Mouse (Mus musculus): ENCODE data around the gene Pold1. TPM values are rescaled to one million over a fixed set of nuclear protein-coding genes. Genes with fewer than 3 reads are reported as not detected.

The Pold1 gene
- polyA plus RNA-seq, 1 experiment, result 23.7 TPM

- TF ChIP-seq CTCF (IDR thresholded peaks at IDR 0.05; ENCODE audit: borderline replicate concordance, insufficient read depth, low read length), result no peak
- peak; percentile 40; the same call in 1 of the 2 replicates for TF ChIP-seq POLR2A (IDR thresholded peaks at IDR 0.05; ENCODE audit: low read depth, low read length)
- Histone ChIP-seq H3K4me3 (ENCODE audit: insufficient read depth, low read length) (peak within 1 kb of the TSS; percentile 35), H3K27ac (ENCODE audit: insufficient read depth, low read length) (no peak within 1 kb of the TSS), H3K4me1 (ENCODE audit: control insufficient read depth, insufficient read depth, low read length) (no peaks in the 10 kb centered on the region)
Measured at GRCm38 (mm10) chr7:44590402-44591347, 42.0 kb upstream of the Pold1 start, which contains the start of gene Kcnc3. Gene Kcnc3 (plus strand): TSS chr7:44590664.

- Histone ChIP-seq H3K4me3 (ENCODE audit: insufficient read depth, low read length) (no peak overlapping the region), H3K27ac (ENCODE audit: insufficient read depth, low read length) (no peak overlapping the region), H3K4me1 (ENCODE audit: control insufficient read depth, insufficient read depth, low read length) (no peaks in the 10 kb centered on the region)
- TF ChIP-seq POLR2A (IDR thresholded peaks at IDR 0.05; ENCODE audit: low read depth, low read length) (no peak), CTCF (IDR thresholded peaks at IDR 0.05; ENCODE audit: borderline replicate concordance, insufficient read depth, low read length) (no peak)
Measured at GRCm38 (mm10) chr7:44589946-44590345, 41.3 kb upstream of the Pold1 start.

DNA sequence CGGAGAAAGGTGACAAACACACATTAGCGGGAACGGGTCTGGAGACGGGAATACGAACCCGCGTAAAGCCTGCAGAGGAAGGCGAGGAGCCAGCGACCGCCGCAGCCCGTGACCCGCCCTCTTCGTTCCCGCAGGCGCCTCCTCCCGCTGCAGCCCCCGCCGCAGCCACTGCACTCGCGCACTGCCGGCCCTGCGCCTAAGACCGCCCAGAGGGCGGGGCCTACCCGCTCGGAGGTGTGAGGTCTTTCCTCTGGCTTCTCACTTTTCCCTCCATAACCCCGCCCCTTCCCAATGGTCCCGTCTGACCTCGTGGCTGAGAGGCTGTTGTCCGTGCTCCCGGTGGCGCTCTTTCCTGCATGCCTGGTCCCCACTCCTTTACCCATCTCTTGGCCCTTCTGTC is 40.5 kb upstream of the Pold1 start:
- Histone ChIP-seq H3K27ac (ENCODE audit: insufficient read depth, low read length) (no peak overlapping the region), H3K4me3 (ENCODE audit: insufficient read depth, low read length) (no peak overlapping the region), H3K4me1 (ENCODE audit: control insufficient read depth, insufficient read depth, low read length) (no peaks in the 10 kb centered on the region)
- TF ChIP-seq CTCF (IDR thresholded peaks at IDR 0.05; ENCODE audit: borderline replicate concordance, insufficient read depth, low read length) (no peak), POLR2A (IDR thresholded peaks at IDR 0.05; ENCODE audit: low read depth, low read length) (no peak)

- no peak for TF ChIP-seq POLR2A (IDR thresholded peaks at IDR 0.05; ENCODE audit: low read depth, low read length)
- no peak for TF ChIP-seq CTCF (IDR thresholded peaks at IDR 0.05; ENCODE audit: borderline replicate concordance, insufficient read depth, low read length)
- Histone ChIP-seq H3K27ac (ENCODE audit: insufficient read depth, low read length) (no peak overlapping the region), H3K4me1 (ENCODE audit: control insufficient read depth, insufficient read depth, low read length) (no peaks in the 10 kb centered on the region), H3K4me3 (ENCODE audit: insufficient read depth, low read length) (no peak overlapping the region)
Measured at GRCm38 (mm10) chr7:44588338-44588737, 39.7 kb upstream of the Pold1 start.

- TF ChIP-seq POLR2A (IDR thresholded peaks at IDR 0.05; ENCODE audit: low read depth, low read length) (no peak), CTCF (IDR thresholded peaks at IDR 0.05; ENCODE audit: borderline replicate concordance, insufficient read depth, low read length) (no peak)
- Histone ChIP-seq H3K4me3 (ENCODE audit: insufficient read depth, low read length) (no peak overlapping the region), H3K4me1 (ENCODE audit: control insufficient read depth, insufficient read depth, low read length) (no peaks in the 10 kb centered on the region), H3K27ac (ENCODE audit: insufficient read depth, low read length) (no peak overlapping the region)
Measured at GRCm38 (mm10) chr7:44587676-44588075, 39.0 kb upstream of the Pold1 start.

DNA sequence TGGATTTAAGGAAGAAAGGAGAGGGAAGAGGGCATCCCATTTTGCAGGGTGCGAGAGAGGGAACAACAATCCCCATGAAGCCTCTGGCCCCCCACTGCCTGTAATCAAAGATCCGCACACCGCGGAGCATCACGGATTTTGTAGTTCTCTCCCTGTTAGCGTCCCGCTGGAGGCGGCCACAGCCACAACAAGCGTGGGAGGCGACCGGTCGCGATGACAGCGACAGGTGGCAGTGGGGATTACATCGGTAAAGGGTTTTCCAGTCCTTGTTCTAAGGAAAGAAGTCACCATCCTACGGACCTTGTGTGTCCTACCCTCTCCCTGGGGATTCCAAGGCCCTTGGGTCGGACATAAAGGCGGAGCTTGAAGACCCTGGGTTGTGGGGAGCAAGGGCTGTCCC is 38.3 kb upstream of the Pold1 start:
- TF ChIP-seq POLR2A (IDR thresholded peaks at IDR 0.05; ENCODE audit: low read depth, low read length) (no peak), CTCF (IDR thresholded peaks at IDR 0.05; ENCODE audit: borderline replicate concordance, insufficient read depth, low read length) (no peak)
- Histone ChIP-seq H3K27ac (ENCODE audit: insufficient read depth, low read length) (no peak overlapping the region), H3K4me3 (ENCODE audit: insufficient read depth, low read length) (no peak overlapping the region), H3K4me1 (ENCODE audit: control insufficient read depth, insufficient read depth, low read length) (no peaks in the 10 kb centered on the region)

DNA sequence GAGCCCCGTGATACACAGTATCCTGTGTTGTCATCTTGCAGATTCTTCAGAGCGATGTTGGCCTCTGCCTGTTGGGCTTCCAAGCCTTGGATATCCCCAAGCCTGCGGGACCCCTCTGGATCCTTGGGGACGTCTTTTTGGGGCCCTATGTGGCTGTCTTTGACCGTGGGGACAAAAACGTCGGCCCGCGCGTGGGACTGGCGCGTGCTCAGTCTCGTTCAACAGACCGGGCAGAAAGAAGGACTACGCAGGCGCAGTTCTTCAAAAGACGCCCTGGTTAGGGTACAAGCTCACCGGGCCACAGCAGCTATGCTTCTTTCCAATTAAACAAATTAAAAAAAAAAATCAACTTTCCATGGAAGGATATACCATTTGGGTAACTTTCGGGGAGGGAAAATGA is 37.9 kb upstream of the Pold1 start:
- Histone ChIP-seq H3K4me3 (ENCODE audit: insufficient read depth, low read length) (no peak overlapping the region), H3K4me1 (ENCODE audit: control insufficient read depth, insufficient read depth, low read length) (no peaks in the 10 kb centered on the region), H3K27ac (ENCODE audit: insufficient read depth, low read length) (no peak overlapping the region)
- TF ChIP-seq POLR2A (IDR thresholded peaks at IDR 0.05; ENCODE audit: low read depth, low read length) (no peak), CTCF (IDR thresholded peaks at IDR 0.05; ENCODE audit: borderline replicate concordance, insufficient read depth, low read length) (no peak)

GRCm38 (mm10) chr7:44585606-44586005 is 37.0 kb upstream of the Pold1 start:
- TF ChIP-seq CTCF (IDR thresholded peaks at IDR 0.05; ENCODE audit: borderline replicate concordance, insufficient read depth, low read length), result no peak
- TF ChIP-seq POLR2A (IDR thresholded peaks at IDR 0.05; ENCODE audit: low read depth, low read length), result no peak
- no peak overlapping the region for H3K27ac ChIP-seq (ENCODE audit: insufficient read depth, low read length)
- no peak overlapping the region for H3K4me3 ChIP-seq (ENCODE audit: insufficient read depth, low read length)
- no peaks in the 10 kb centered on the region for H3K4me1 ChIP-seq (ENCODE audit: control insufficient read depth, insufficient read depth, low read length)

GRCm38 (mm10) chr7:44584921-44585320 is 36.3 kb upstream of the Pold1 start:
- H3K27ac ChIP-seq (ENCODE audit: insufficient read depth, low read length), result no peak overlapping the region

GRCm38 (mm10) chr7:44584265-44584804 is 35.7 kb upstream of the Pold1 start:
- Histone ChIP-seq H3K27ac (ENCODE audit: insufficient read depth, low read length) (no peak overlapping the region), H3K4me1 (ENCODE audit: control insufficient read depth, insufficient read depth, low read length) (no peaks in the 10 kb centered on the region), H3K4me3 (ENCODE audit: insufficient read depth, low read length) (no peak overlapping the region)
- TF ChIP-seq POLR2A (IDR thresholded peaks at IDR 0.05; ENCODE audit: low read depth, low read length), result no peak
- no peak for TF ChIP-seq CTCF (IDR thresholded peaks at IDR 0.05; ENCODE audit: borderline replicate concordance, insufficient read depth, low read length)

More at GRCm38 (mm10) chr7:44584921-44585320, 36.3 kb upstream of the Pold1 start:
- TF ChIP-seq POLR2A (IDR thresholded peaks at IDR 0.05; ENCODE audit: low read depth, low read length) (no peak), CTCF (IDR thresholded peaks at IDR 0.05; ENCODE audit: borderline replicate concordance, insufficient read depth, low read length) (no peak)
- H3K4me3 ChIP-seq (ENCODE audit: insufficient read depth, low read length), result no peak overlapping the region
- no peaks in the 10 kb centered on the region for H3K4me1 ChIP-seq (ENCODE audit: control insufficient read depth, insufficient read depth, low read length)

Measured in embryonic fibroblast, embryonic 13.5 days (primary cell).